Mouse (Mus musculus) spleen, adult 2 months (tissue): Measurements from ENCODE around the gene Dglucy.

Experiments
- CTCF ChIP-seq: fragments of 200-500 bp; IDR thresholded peaks from 2 replicates; pipeline ENCODE4 v1.5.1; 2011; ENCODE audit warnings: mild to moderate bottlenecking, inconsistent platforms; ENCODE audit not compliant: insufficient read depth, insufficient read length, insufficient replicate concordance; ENCODE audit errors: extremely low read depth
- POLR2A ChIP-seq: fragments of 200-500 bp; IDR thresholded peaks from 2 replicates; pipeline ENCODE4 v1.6.1; 2011; ENCODE audit warnings: low read depth, low read length, inconsistent platforms

- TF ChIP-seq CTCF (no peak), POLR2A (no peak)
These were observed 86.2 kb downstream of the Dglucy start for GRCm38 (mm10) chr12:100865072-100865471.
